Mouse (Mus musculus) midbrain, embryonic 10.5 days (tissue): ENCODE measurements around the gene Camta1. TPM values are rescaled to one million over a fixed set of nuclear protein-coding genes. Genes with fewer than 3 reads are reported as not detected.
A peak's percentile ranks its signal among the peaks of the same experiment; 100 is the strongest.

Experiments used
- DNase-seq: peaks from one replicate; pipeline ENCODE4 v3.0.0-alpha.2; 2017; ENCODE audit warnings: low spot score
- H3K27ac ChIP-seq: fragments of 300-500 bp; sonication (generic); replicated peaks from 2 replicates; pipeline ENCODE4 v1.5.1; 2016; ENCODE audit warnings: mild to moderate bottlenecking
- H3K27me3 ChIP-seq: fragments of 300-500 bp; sonication (generic); 2 replicates; pipeline ENCODE4 v1.6.1; 2016; ENCODE audit warnings: low read depth, mild to moderate bottlenecking; ENCODE audit not compliant: poor library complexity, severe bottlenecking
- H3K36me3 ChIP-seq: fragments of 300-500 bp; sonication (generic); 2 replicates; pipeline ENCODE4 v1.6.1; 2016; ENCODE audit warnings: mild to moderate bottlenecking, moderate library complexity
- H3K4me1 ChIP-seq: fragments of 300-500 bp; sonication (generic); 2 replicates; pipeline ENCODE4 v1.6.1; 2016
- H3K4me3 ChIP-seq: fragments of 300-500 bp; sonication (generic); 2 replicates; pipeline ENCODE4 v1.5.1; 2016; ENCODE audit warnings: mild to moderate bottlenecking, moderate library complexity
- H3K9me3 ChIP-seq: fragments of 300-500 bp; sonication (generic); replicated peaks from 2 replicates; pipeline ENCODE4 v1.6.1; 2016; ENCODE audit warnings: mild to moderate bottlenecking
- WGBS: fragments of 180-500 bp; shearing (Covaris S2); methylation state at CpG from one replicate; pipeline ENCODE4 v1.1.7; 2016; 5-methylcytosine and 5-hydroxymethylcytosine counted together
- polyA plus RNA-seq: library from polyadenylated mRNA; unstranded; fragments of >200 nt; fragmentation: Nextera tagmentation; extraction: Ambion mirVana; gene quantifications from 2 replicates; pipeline ENCODE4 v1.2.1, GENCODE M21; 2016

The Camta1 gene
- polyA plus RNA-seq, 1 experiment from 2014 or later, result 137 TPM

GRCm38 (mm10) chr4:151179639-151180038 is 682.0 kb downstream of the Camta1 start:
- no peaks in the 10 kb centered on the region for H3K27me3 ChIP-seq
- H3K36me3 ChIP-seq, result no peaks in the 10 kb centered on the region
- no peak overlapping the region for H3K27ac ChIP-seq
- no peak for DNase-seq
- no peak overlapping the region for H3K4me3 ChIP-seq
- peaks cover 28% of the 10 kb centered on the region for H3K4me1 ChIP-seq
- H3K9me3 ChIP-seq, result no peaks in the 10 kb centered on the region
- WGBS, result 65% methylated on average over 3 of the region's 3 CpGs

- WGBS, result 66% methylated on average over 8 of the region's 8 CpGs
- H3K4me3 ChIP-seq, result no peak overlapping the region
- no peaks in the 10 kb centered on the region for H3K9me3 ChIP-seq
- no peaks in the 10 kb centered on the region for H3K36me3 ChIP-seq
- no peaks in the 10 kb centered on the region for H3K27me3 ChIP-seq
- H3K27ac ChIP-seq, result no peak overlapping the region
- peaks cover 28% of the 10 kb centered on the region for H3K4me1 ChIP-seq
- DNase-seq, result no peak
These were observed 682.7 kb downstream of the Camta1 start for GRCm38 (mm10) chr4:151178970-151179378.

GRCm38 (mm10) chr4:151172526-151172925 is 689.1 kb downstream of the Camta1 start:
- WGBS, result 90% methylated on average over 8 of the region's 8 CpGs
- no peaks in the 10 kb centered on the region; the same call in 1 of the 2 replicates for H3K9me3 ChIP-seq
- H3K4me1 ChIP-seq, result peaks cover 17% of the 10 kb centered on the region; the same call in 1 of the 2 replicates
- no peak overlapping the region for H3K4me3 ChIP-seq
- H3K36me3 ChIP-seq, result no peaks in the 10 kb centered on the region
- H3K27me3 ChIP-seq, result no peaks in the 10 kb centered on the region
- no peak for DNase-seq
- H3K27ac ChIP-seq, result no peak overlapping the region

GRCm38 (mm10) chr4:151171117-151171516 is 690.6 kb downstream of the Camta1 start:
- 82% methylated on average over 3 of the region's 3 CpGs for WGBS
- H3K9me3 ChIP-seq, result no peaks in the 10 kb centered on the region; the same call in 1 of the 2 replicates
- no peak overlapping the region for H3K27ac ChIP-seq
- peaks cover 17% of the 10 kb centered on the region; the same call in 1 of the 2 replicates for H3K4me1 ChIP-seq
- no peaks in the 10 kb centered on the region for H3K36me3 ChIP-seq
- DNase-seq, result no peak
- H3K27me3 ChIP-seq, result 0 out of 2 replicates have a peak, but pooled peaks cover 2% of the 10 kb centered on the region
- H3K4me3 ChIP-seq, result no peak overlapping the region

GRCm38 (mm10) chr4:151170658-151171057 is 691.0 kb downstream of the Camta1 start:
- Histone ChIP-seq H3K4me3 (no peak overlapping the region), H3K4me1 (peaks cover 20% of the 10 kb centered on the region), H3K9me3 (no peaks in the 10 kb centered on the region; the same call in 1 of the 2 replicates), H3K36me3 (no peaks in the 10 kb centered on the region), H3K27me3 (peaks cover 6% of the 10 kb centered on the region; the same call in 1 of the 2 replicates), H3K27ac (no peak overlapping the region)
- 72% methylated on average over 18 of the region's 18 CpGs for WGBS
- DNase-seq, result no peak

- Histone ChIP-seq H3K4me1 (peaks cover 22% of the 10 kb centered on the region), H3K4me3 (no peak overlapping the region), H3K27me3 (peaks cover 9% of the 10 kb centered on the region), H3K27ac (no peak overlapping the region), H3K9me3 (no peaks in the 10 kb centered on the region; the same call in 1 of the 2 replicates), H3K36me3 (no peaks in the 10 kb centered on the region)
- no peak for DNase-seq
- WGBS, result 89% methylated on average over 6 of the region's 6 CpGs
These were observed 694.7 kb downstream of the Camta1 start for GRCm38 (mm10) chr4:151166969-151167368.

GRCm38 (mm10) chr4:151165539-151165938 is 696.1 kb downstream of the Camta1 start:
- Histone ChIP-seq H3K27ac (no peak overlapping the region), H3K36me3 (no peaks in the 10 kb centered on the region), H3K9me3 (no peaks in the 10 kb centered on the region), H3K27me3 (peaks cover 9% of the 10 kb centered on the region), H3K4me1 (peaks cover 18% of the 10 kb centered on the region), H3K4me3 (no peak overlapping the region)
- WGBS, result 17% methylated on average over 10 of the region's 10 CpGs
- DNase-seq, result no peak

- H3K27me3 ChIP-seq, result peaks cover 9% of the 10 kb centered on the region
- no peaks in the 10 kb centered on the region for H3K9me3 ChIP-seq
- no peaks in the 10 kb centered on the region for H3K36me3 ChIP-seq
- no peak for DNase-seq
- 62% methylated on average over 1 of the region's 1 CpGs for WGBS
- H3K4me1 ChIP-seq, result peaks cover 14% of the 10 kb centered on the region
- H3K4me3 ChIP-seq, result no peak overlapping the region
- no peak overlapping the region for H3K27ac ChIP-seq
These were observed 697.4 kb downstream of the Camta1 start for GRCm38 (mm10) chr4:151164309-151164708.

GRCm38 (mm10) chr4:151161869-151162268 is 699.8 kb downstream of the Camta1 start:
- H3K27ac ChIP-seq, result no peak overlapping the region
- no peak for DNase-seq
- WGBS, result 51% methylated on average over 6 of the region's 6 CpGs
- H3K4me1 ChIP-seq, result peaks cover 6% of the 10 kb centered on the region
- H3K9me3 ChIP-seq, result no peaks in the 10 kb centered on the region
- H3K27me3 ChIP-seq, result peaks cover 12% of the 10 kb centered on the region
- H3K4me3 ChIP-seq, result no peak overlapping the region
- no peaks in the 10 kb centered on the region for H3K36me3 ChIP-seq

- no peak overlapping the region for H3K4me3 ChIP-seq
- H3K4me1 ChIP-seq, result peaks cover 5% of the 10 kb centered on the region
- no peak overlapping the region for H3K27ac ChIP-seq
- WGBS, result 74% methylated on average over 4 of the region's 4 CpGs
- H3K27me3 ChIP-seq, result peaks cover 17% of the 10 kb centered on the region
- H3K36me3 ChIP-seq, result no peaks in the 10 kb centered on the region
- DNase-seq, result no peak
- H3K9me3 ChIP-seq, result no peaks in the 10 kb centered on the region
These were observed 700.7 kb downstream of the Camta1 start for GRCm38 (mm10) chr4:151160932-151161331.

- no peak for DNase-seq
- WGBS, result 86% methylated on average over 8 of the region's 8 CpGs
- peaks cover 16% of the 10 kb centered on the region for H3K27me3 ChIP-seq
- no peak overlapping the region for H3K4me3 ChIP-seq
- peaks cover under 1% of the 10 kb centered on the region for H3K4me1 ChIP-seq
- H3K36me3 ChIP-seq, result no peaks in the 10 kb centered on the region
- no peak overlapping the region for H3K27ac ChIP-seq
- H3K9me3 ChIP-seq, result no peaks in the 10 kb centered on the region
These were observed 701.2 kb downstream of the Camta1 start for GRCm38 (mm10) chr4:151160476-151160875.

GRCm38 (mm10) chr4:151158250-151158649 is 703.4 kb downstream of the Camta1 start:
- Histone ChIP-seq H3K27me3 (peaks cover 18% of the 10 kb centered on the region), H3K4me3 (no peak overlapping the region), H3K4me1 (peaks cover 19% of the 10 kb centered on the region), H3K9me3 (no peaks in the 10 kb centered on the region), H3K36me3 (no peaks in the 10 kb centered on the region), H3K27ac (no peak overlapping the region)
- DNase-seq, result no peak
- 63% methylated on average over 3 of the region's 3 CpGs for WGBS

GRCm38 (mm10) chr4:151156904-151157303 is 704.8 kb downstream of the Camta1 start:
- 2% methylated on average over 7 of the region's 7 CpGs for WGBS
- H3K27ac ChIP-seq, result no peak overlapping the region

GRCm38 (mm10) chr4:151155587-151155986 is 706.1 kb downstream of the Camta1 start:
- peaks cover 35% of the 10 kb centered on the region for H3K27me3 ChIP-seq
- WGBS, result 86% methylated on average over 4 of the region's 4 CpGs
- H3K4me1 ChIP-seq, result peaks cover 39% of the 10 kb centered on the region
- no peaks in the 10 kb centered on the region for H3K9me3 ChIP-seq
- no peaks in the 10 kb centered on the region for H3K36me3 ChIP-seq
- DNase-seq, result no peak
- H3K4me3 ChIP-seq, result no peak overlapping the region
- no peak overlapping the region for H3K27ac ChIP-seq

More at GRCm38 (mm10) chr4:151156904-151157303, 704.8 kb downstream of the Camta1 start:
- peak; percentile 83 for DNase-seq
- H3K4me3 ChIP-seq, result no peak overlapping the region
- peaks cover 31% of the 10 kb centered on the region for H3K27me3 ChIP-seq
- no peaks in the 10 kb centered on the region for H3K36me3 ChIP-seq
- no peaks in the 10 kb centered on the region for H3K9me3 ChIP-seq
- H3K4me1 ChIP-seq, result peaks cover 26% of the 10 kb centered on the region
